Mouse (Mus musculus) thymus, adult 2 months (tissue): ENCODE data around the gene Tars.

Source experiments
- CTCF ChIP-seq: fragments of 200-500 bp; IDR thresholded peaks from 2 replicates; pipeline ENCODE4 v1.5.1; 2012; ENCODE audit warnings: mild to moderate bottlenecking, control low read depth, low read length, moderate library complexity, borderline replicate concordance; ENCODE audit not compliant: control insufficient read depth, poor library complexity, insufficient read depth; ENCODE audit errors: extremely low read depth
- POLR2A ChIP-seq: fragments of 200-500 bp; IDR thresholded peaks from 2 replicates; pipeline ENCODE4 v1.6.1; 2012; ENCODE audit warnings: mild to moderate bottlenecking, low read length, control low read depth, moderate library complexity; ENCODE audit not compliant: control insufficient read depth, poor library complexity, insufficient read depth; ENCODE audit errors: extremely low read depth

- TF ChIP-seq CTCF, result no peak
- no peak for TF ChIP-seq POLR2A
Observed at GRCm38 (mm10) chr15:11379431-11380086, 19.9 kb downstream of the Tars start.
